Mouse (Mus musculus) testis, adult 2 months (tissue): Measurements from ENCODE around the gene Lefty2.

Experiments used
- CTCF ChIP-seq: fragments of 200-500 bp; IDR thresholded peaks from 2 replicates; pipeline ENCODE4 v1.5.1; 2012; ENCODE audit warnings: low read depth, mild to moderate bottlenecking, inconsistent platforms, low read length, moderate library complexity; ENCODE audit not compliant: control insufficient read depth, insufficient read depth, insufficient replicate concordance
- POLR2A ChIP-seq: fragments of 200-500 bp; IDR thresholded peaks from 2 replicates; pipeline ENCODE4 v1.6.1; 2012; ENCODE audit warnings: low read depth, mild to moderate bottlenecking, inconsistent platforms, low read length, moderate library complexity; ENCODE audit not compliant: control insufficient read depth

DNA sequence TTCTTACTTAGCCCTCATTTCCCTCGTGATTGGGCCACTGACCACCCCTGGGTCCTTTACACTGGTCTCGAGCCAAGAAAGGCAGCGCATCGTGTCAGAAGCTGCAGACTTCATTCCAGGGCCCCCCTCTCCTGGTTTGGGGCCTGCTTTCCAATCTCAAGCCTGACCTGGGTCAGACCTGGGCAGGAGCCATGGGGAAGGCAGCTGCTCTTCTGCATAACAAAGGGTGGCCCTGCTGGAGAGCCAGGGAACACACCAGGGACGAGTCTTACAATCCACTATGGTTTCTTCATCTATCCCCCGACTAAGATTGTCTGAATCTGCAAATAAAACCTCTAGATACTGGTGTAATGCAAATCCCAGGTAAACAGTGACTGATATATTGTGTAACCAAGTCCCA, 40.8 kb downstream of the Lefty2 start:
- TF ChIP-seq POLR2A (no peak), CTCF (no peak)
